Mouse (Mus musculus) midbrain, embryonic 10.5 days (tissue): ENCODE results near the gene Myrf. TPM values are rescaled to one million over a fixed set of nuclear protein-coding genes. Genes with fewer than 3 reads are reported as not detected.
"Not testable (repeated sequence)": the region's sequence is repeated elsewhere in the genome, so short reads cannot be mapped to it uniquely, and the experiment has no call there.

Source experiments
- DNase-seq: peaks from one replicate; pipeline ENCODE4 v3.0.0-alpha.2; 2017; ENCODE audit warnings: low spot score
- H3K27ac ChIP-seq: fragments of 300-500 bp; sonication (generic); replicated peaks from 2 replicates; pipeline ENCODE4 v1.5.1; 2016; ENCODE audit warnings: mild to moderate bottlenecking
- H3K27me3 ChIP-seq: fragments of 300-500 bp; sonication (generic); 2 replicates; pipeline ENCODE4 v1.6.1; 2016; ENCODE audit warnings: low read depth, mild to moderate bottlenecking; ENCODE audit not compliant: poor library complexity, severe bottlenecking
- H3K36me3 ChIP-seq: fragments of 300-500 bp; sonication (generic); 2 replicates; pipeline ENCODE4 v1.6.1; 2016; ENCODE audit warnings: mild to moderate bottlenecking, moderate library complexity
- H3K4me1 ChIP-seq: fragments of 300-500 bp; sonication (generic); 2 replicates; pipeline ENCODE4 v1.6.1; 2016
- H3K4me3 ChIP-seq: fragments of 300-500 bp; sonication (generic); 2 replicates; pipeline ENCODE4 v1.5.1; 2016; ENCODE audit warnings: mild to moderate bottlenecking, moderate library complexity
- H3K9me3 ChIP-seq: fragments of 300-500 bp; sonication (generic); replicated peaks from 2 replicates; pipeline ENCODE4 v1.6.1; 2016; ENCODE audit warnings: mild to moderate bottlenecking
- WGBS: fragments of 180-500 bp; shearing (Covaris S2); methylation state at CpG from one replicate; pipeline ENCODE4 v1.1.7; 2016; 5-methylcytosine and 5-hydroxymethylcytosine counted together
- polyA plus RNA-seq: library from polyadenylated mRNA; unstranded; fragments of >200 nt; fragmentation: Nextera tagmentation; extraction: Ambion mirVana; gene quantifications from 2 replicates; pipeline ENCODE4 v1.2.1, GENCODE M21; 2016

Myrf gene
- polyA plus RNA-seq, 1 experiment from 2014 or later: 2.2 TPM

DNA sequence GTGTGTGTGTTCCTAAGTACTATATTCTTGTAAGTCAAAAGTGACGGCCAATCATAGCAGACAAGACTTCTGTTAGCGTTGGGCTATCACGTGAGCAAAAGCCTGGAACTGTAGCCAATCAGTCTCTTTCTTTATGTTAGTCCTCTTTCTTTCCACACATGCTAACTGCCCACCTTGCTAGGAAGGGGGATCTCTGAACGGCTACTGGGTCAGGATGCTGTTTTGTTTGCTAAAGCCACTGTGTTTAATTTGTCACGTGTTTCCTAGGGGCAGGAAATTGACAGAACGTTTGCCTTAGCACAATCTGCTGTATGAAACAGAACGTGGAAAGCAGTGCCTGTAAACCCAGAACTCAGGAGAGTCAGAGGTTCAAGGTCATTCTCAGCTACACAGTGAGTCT lies 58.4 kb downstream of the Myrf start:
- Histone ChIP-seq H3K9me3 (no peaks in the 10 kb centered on the region), H3K27me3 (no peaks in the 10 kb centered on the region), H3K4me3 (peak overlapping the region; percentile 79), H3K36me3 (peaks cover 28% of the 10 kb centered on the region), H3K4me1 (peaks cover 34% of the 10 kb centered on the region), H3K27ac (peak overlapping the region; percentile 99)
- WGBS: 40% methylated on average over 7 of the region's 7 CpGs
- no peak for DNase-seq

GRCm38 (mm10) chr19:10181225-10181624 lies 59.3 kb downstream of the Myrf start:
- Histone ChIP-seq H3K4me1 (peaks cover 36% of the 10 kb centered on the region), H3K4me3 (no peak overlapping the region), H3K27ac (no peak overlapping the region), H3K9me3 (no peaks in the 10 kb centered on the region), H3K36me3 (peaks cover 19% of the 10 kb centered on the region), H3K27me3 (no peaks in the 10 kb centered on the region)
- 96% methylated on average over 7 of the region's 7 CpGs for WGBS
- DNase-seq: no peak

DNA sequence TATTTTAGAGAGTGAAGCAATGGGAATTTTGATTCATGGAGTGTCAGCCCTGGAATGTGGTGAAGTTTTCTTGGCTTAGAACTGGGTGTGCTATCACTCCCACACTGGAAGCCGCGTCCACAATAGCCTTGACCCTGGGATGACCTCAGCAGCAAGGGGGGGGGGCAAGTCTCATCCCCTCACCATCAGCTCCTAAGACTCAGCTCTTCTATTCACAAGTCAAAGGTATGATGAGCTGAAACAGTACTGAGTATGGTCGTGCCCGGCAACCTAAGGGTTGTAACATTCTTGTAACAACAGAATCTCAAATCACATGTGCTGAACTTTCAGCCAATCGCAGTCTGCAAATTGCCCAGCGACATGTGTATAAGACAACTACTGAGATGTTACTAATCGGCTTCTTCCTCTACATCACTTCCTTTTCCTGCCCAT lies 63.6 kb downstream of the Myrf start:
- no peaks in the 10 kb centered on the region for H3K9me3 ChIP-seq
- H3K4me1 ChIP-seq: peaks cover 6% of the 10 kb centered on the region
- no peak for DNase-seq
- H3K4me3 ChIP-seq: no peak overlapping the region
- H3K27ac ChIP-seq: no peak overlapping the region
- 82% methylated on average over 7 of the region's 7 CpGs for WGBS
- no peaks in the 10 kb centered on the region for H3K36me3 ChIP-seq
- H3K27me3 ChIP-seq: no peaks in the 10 kb centered on the region

GRCm38 (mm10) chr19:10176477-10176876 lies 64.1 kb downstream of the Myrf start:
- DNase-seq: no peak
- 58% methylated on average over 1 of the region's 1 CpGs for WGBS
- no peaks in the 10 kb centered on the region for H3K27me3 ChIP-seq
- peaks cover 5% of the 10 kb centered on the region for H3K4me1 ChIP-seq
- no peak overlapping the region for H3K27ac ChIP-seq
- no peaks in the 10 kb centered on the region for H3K36me3 ChIP-seq
- H3K4me3 ChIP-seq: no peak overlapping the region
- no peaks in the 10 kb centered on the region for H3K9me3 ChIP-seq

- Histone ChIP-seq H3K4me3 (no peak overlapping the region), H3K27ac (no peak overlapping the region), H3K4me1 (peaks cover 5% of the 10 kb centered on the region), H3K27me3 (no peaks in the 10 kb centered on the region), H3K9me3 (peaks cover 4% of the 10 kb centered on the region; the same call in 1 of the 2 replicates), H3K36me3 (no peaks in the 10 kb centered on the region)
- DNase-seq: no peak
- WGBS: 80% methylated on average over 4 of the region's 4 CpGs
Observed at GRCm38 (mm10) chr19:10174956-10175355, 65.6 kb downstream of the Myrf start.

DNA sequence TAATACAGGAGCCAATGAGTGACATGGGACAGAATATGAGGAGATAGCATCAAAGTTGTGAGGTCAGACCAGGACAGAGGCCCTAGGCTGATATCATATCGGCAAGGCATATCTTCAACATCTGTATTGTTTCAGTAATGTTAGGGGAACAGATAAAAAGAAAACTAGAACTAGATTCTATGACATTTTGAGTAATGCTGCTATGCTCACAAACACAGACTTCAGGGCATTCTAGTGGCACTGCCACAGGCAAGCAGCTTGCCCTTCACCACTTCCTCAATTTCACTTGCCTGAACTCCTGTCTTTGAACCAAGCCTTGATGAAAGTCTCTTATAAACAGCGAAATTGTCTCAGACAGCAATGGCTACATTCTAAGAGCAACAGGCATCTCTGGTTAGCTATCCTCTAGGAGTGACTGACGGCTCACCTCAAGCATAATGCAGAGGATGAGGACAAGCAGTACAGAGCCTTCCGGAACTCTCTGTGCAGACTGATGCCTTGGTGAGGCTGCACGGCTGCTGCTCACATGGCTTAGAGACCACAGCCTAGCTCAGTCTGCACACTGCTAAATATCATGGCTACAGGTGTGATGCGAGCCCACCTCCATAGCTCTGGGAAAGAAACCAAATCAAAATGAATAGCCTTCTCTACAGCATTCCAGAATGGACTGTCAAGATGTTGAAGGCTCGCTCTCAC lies 66.6 kb downstream of the Myrf start:
- Histone ChIP-seq H3K9me3 (peaks cover 4% of the 10 kb centered on the region; the same call in 1 of the 2 replicates), H3K27ac (no peak overlapping the region), H3K36me3 (no peaks in the 10 kb centered on the region), H3K27me3 (no peaks in the 10 kb centered on the region), H3K4me3 (no peak overlapping the region), H3K4me1 (peaks cover 9% of the 10 kb centered on the region)
- DNase-seq: no peak
- 92% methylated on average over 7 of the region's 7 CpGs for WGBS

DNA sequence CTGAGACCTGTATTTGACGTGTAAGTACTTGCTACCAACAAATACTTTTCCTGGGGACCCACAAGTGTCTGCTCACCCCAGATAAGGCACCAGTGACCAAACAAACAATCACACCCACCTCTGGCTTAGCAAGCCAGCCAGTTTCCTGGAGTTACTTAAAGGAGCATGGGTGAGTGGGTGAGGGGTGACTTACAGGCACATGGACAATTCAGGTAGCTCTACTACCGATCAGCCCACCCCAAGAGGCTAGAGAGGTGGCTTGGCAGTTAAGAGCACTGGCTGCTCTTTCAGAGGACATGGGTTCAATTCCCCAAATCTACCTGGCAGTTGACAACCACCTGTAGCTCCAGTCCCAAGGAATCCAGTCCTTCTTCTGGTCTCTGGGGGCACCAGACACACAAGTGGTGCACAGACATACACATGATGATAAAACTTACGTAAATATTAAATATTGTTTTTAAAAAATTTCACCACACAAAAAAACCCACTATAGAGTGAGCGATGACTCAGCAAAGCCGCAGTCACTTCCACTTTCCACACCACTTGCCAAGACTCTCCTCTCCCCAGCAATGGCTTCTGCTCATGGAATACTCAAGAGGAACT lies 67.3 kb downstream of the Myrf start:
- Histone ChIP-seq H3K9me3 (peaks cover 4% of the 10 kb centered on the region; the same call in 1 of the 2 replicates), H3K4me3 (no peak overlapping the region), H3K4me1 (peaks cover 9% of the 10 kb centered on the region), H3K36me3 (no peaks in the 10 kb centered on the region), H3K27me3 (no peaks in the 10 kb centered on the region), H3K27ac (peak overlapping the region; percentile 49; the same call in 1 of the 2 replicates)
- 88% methylated on average over 5 of the region's 5 CpGs for WGBS
- no peak for DNase-seq

DNA sequence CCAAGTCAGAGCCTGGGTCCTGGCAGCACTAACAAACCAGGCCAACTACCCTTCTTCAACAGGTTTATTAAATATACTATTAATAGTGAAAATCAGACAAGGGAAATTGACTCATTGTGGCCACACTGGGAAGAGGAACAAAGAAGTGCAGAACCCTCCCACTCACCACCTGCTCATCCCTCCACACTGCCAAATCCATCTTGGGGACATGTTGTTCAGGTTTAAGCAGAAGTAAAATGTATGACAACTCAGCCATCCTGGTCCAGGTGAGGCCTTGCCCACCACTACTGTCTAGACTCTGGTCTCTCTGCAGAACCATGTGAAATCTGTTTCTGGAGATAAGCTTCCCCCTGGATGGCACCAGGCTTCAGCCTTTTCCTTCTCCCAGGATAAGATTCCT lies 68.7 kb downstream of the Myrf start:
- H3K4me3 ChIP-seq: no peak overlapping the region
- H3K36me3 ChIP-seq: no peaks in the 10 kb centered on the region
- peaks cover 4% of the 10 kb centered on the region; the same call in 1 of the 2 replicates for H3K9me3 ChIP-seq
- no peak overlapping the region for H3K27ac ChIP-seq
- H3K4me1 ChIP-seq: peaks cover 7% of the 10 kb centered on the region
- DNase-seq: no peak
- H3K27me3 ChIP-seq: no peaks in the 10 kb centered on the region

DNA sequence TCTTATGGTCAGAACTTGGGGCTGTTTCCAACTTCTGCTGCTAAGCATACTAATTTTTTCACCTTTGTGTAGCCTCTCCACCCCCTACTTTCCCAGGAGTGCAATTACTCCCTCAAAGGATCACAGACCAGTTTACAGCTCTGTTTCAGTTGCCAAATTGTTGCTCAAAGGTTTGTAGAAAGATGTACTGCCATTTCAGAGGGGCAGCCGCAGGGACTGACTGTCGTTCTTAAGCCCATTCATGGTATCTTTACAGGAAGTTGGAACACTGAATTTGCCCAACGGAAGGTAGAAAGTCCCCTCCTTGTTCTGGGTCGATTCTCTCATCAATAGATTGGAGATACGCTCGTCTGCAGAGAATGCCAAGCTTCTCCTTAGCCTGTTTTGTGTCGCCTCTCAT lies 69.2 kb downstream of the Myrf start:
- H3K36me3 ChIP-seq: no peaks in the 10 kb centered on the region
- no peak overlapping the region for H3K4me3 ChIP-seq
- H3K4me1 ChIP-seq: peaks cover 4% of the 10 kb centered on the region; the same call in 1 of the 2 replicates
- H3K9me3 ChIP-seq: peaks cover 4% of the 10 kb centered on the region; the same call in 1 of the 2 replicates
- DNase-seq: no peak
- WGBS: 89% methylated on average over 7 of the region's 7 CpGs
- H3K27me3 ChIP-seq: no peaks in the 10 kb centered on the region
- no peak overlapping the region for H3K27ac ChIP-seq

- Histone ChIP-seq H3K27ac (no peak overlapping the region), H3K4me3 (no peak overlapping the region), H3K36me3 (no peaks in the 10 kb centered on the region), H3K27me3 (no peaks in the 10 kb centered on the region), H3K9me3 (peaks cover 4% of the 10 kb centered on the region; the same call in 1 of the 2 replicates), H3K4me1 (peaks cover 4% of the 10 kb centered on the region; the same call in 1 of the 2 replicates)
- DNase-seq: no peak
- 45% methylated on average over 1 of the region's 1 CpGs for WGBS
Observed at GRCm38 (mm10) chr19:10170466-10170865, 70.1 kb downstream of the Myrf start.

GRCm38 (mm10) chr19:10169692-10170330 lies 70.7 kb downstream of the Myrf start:
- H3K36me3 ChIP-seq, H3K4me1 ChIP-seq, H3K27ac ChIP-seq, H3K4me3 ChIP-seq, H3K27me3 ChIP-seq, H3K9me3 ChIP-seq, DNase-seq: not testable (repeated sequence)
- 85% methylated on average over 3 of the region's 3 CpGs for WGBS

DNA sequence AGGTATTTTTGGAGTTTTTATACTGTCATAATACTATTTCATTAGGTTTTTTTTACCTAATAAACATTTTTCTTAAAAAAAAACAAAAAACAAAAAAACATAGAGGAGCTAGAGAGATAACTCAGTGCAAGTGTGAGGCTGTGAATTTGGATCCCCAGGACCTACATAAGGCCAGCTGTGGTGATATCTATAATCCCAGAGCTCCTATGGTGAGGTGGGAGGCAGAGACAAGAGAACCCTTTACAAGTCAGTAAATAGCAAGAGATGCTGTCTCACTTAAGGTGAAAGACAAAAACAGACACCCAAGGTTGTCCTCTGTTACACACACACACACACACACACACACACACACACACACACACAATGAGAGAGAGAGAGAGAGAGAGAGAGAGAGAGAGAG lies 71.4 kb downstream of the Myrf start:
- H3K4me3 ChIP-seq: no peak overlapping the region
- no peaks in the 10 kb centered on the region for H3K27me3 ChIP-seq
- no peak for DNase-seq
- peaks cover 4% of the 10 kb centered on the region; the same call in 1 of the 2 replicates for H3K9me3 ChIP-seq
- H3K36me3 ChIP-seq: no peaks in the 10 kb centered on the region
- H3K27ac ChIP-seq: no peak overlapping the region
- peaks cover 4% of the 10 kb centered on the region; the same call in 1 of the 2 replicates for H3K4me1 ChIP-seq

DNA sequence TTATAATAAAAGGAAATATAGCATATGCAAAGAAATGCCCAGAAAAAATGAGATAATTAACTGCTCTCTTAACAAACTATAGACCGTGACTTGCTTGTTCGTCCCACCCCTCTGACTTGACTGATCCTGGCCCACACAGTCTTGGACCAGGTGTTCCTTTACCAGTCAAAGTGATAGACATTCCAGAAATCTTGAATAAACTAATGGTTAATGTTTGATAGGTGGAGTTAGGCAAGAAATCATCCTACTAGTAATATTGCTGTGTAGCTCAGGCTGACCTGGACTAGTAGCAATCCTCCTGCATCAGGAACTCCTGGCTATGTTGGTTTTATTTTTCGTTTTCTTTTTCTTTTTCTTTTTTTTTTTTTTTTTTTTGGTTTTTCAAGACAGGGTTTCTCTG lies 72.1 kb downstream of the Myrf start:
- Histone ChIP-seq H3K4me3 (no peak overlapping the region), H3K36me3 (no peaks in the 10 kb centered on the region), H3K27ac (no peak overlapping the region), H3K4me1 (peaks cover 4% of the 10 kb centered on the region; the same call in 1 of the 2 replicates), H3K27me3 (no peaks in the 10 kb centered on the region), H3K9me3 (peaks cover 4% of the 10 kb centered on the region; the same call in 1 of the 2 replicates)
- no peak for DNase-seq
- 91% methylated on average over 3 of the region's 3 CpGs for WGBS
